Mouse (Mus musculus) megakaryocyte-erythroid progenitor cell, adult 5-6 weeks (primary cell): ENCODE results near the gene Rpl18. TPM values are rescaled to one million over a fixed set of nuclear protein-coding genes. Genes with fewer than 3 reads are reported as not detected.

ENCODE experiments used
- ATAC-seq: replicated peaks from 2 replicates; pipeline ENCODE4 v1.8.0; 2016; ENCODE audit warnings: mild to moderate bottlenecking, inconsistent platforms; ENCODE audit not compliant: severe bottlenecking, poor library complexity, low FRiP score, low TSS enrichment
- total RNA-seq, 2 experiments: library from RNA; stranded (forward) in 1 of 2; stranded (reverse) in 1 of 2; fragments of 200-1000, 215-1000 nt in 1 of 2; fragments of >200 nt in 1 of 2; fragmentation: Nextera tagmentation in 1 of 2; gene quantifications; 2 replicates each; pipeline ENCODE4 v1.2.3; 2014 to 2017

The Rpl18 gene
- total RNA-seq, 2 experiments from 2014 or later: 2,062 to 3,223 TPM

- ATAC-seq: no peak
Observed at GRCm38 (mm10) chr7:45765995-45766394, 50.7 kb downstream of the Rpl18 start.

DNA sequence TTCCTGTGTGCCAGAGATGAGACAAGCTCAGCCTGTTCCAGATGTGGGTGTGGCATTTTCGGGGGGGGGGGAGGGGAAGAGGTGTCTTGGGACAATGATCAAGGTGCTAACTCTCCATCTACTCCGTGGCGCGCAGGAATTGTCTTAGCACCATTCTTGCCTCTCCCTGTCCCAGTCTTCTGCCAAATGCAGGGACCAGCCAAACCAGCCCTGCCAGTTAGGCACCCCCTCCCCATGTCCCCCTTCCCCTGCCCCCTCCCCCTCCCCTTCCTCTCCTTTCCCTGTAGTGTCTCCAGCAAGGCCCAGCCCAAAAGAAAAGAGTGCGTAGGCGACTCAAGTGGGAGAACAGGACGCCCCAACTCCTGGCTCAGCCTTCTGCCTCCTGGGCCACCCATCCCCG is 51.5 kb downstream of the Rpl18 start:
- ATAC-seq: no peak

DNA sequence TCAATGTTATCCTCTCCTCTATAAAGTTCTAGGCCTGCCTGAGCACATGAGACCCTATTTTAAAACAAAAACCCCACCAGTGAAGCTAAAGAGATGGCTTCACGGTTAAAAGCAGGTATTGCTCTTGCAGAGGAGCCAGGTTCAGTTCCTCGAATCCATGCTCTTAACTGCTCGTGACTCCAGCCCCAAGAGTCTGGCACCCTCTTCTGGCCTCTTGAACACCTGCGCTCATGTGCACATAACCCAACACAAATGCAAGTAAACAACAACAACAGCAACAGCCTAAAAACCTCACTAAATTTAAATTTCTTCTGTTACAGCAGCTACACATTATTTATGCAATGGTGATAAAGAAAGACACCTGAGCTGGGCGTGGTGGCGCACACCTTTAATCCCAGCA is 52.2 kb downstream of the Rpl18 start:
- no peak for ATAC-seq

Other genes with a start within 250 kb of the Rpl18 start
Only the 30 nearest of the 33 such genes appear.
- 1.9 and 2.5 TPM in 2 replicates for gene Dhdh, start 226.7 kb upstream of the Rpl18 start, total RNA-seq (2014; fragmentation: Nextera tagmentation)
- gene Dhdh, start 226.7 kb upstream of the Rpl18 start, total RNA-seq (2017): 1.8 and 3.5 TPM in 2 replicates
- 100 and 140 TPM in 2 replicates for gene Nucb1, start 205.1 kb upstream of the Rpl18 start, total RNA-seq (2014; fragmentation: Nextera tagmentation)
- gene Nucb1, start 205.1 kb upstream of the Rpl18 start, total RNA-seq (2017): 285 and 323 TPM in 2 replicates
- gene Ppp1r15a, start 189.2 kb upstream of the Rpl18 start, total RNA-seq (2014; fragmentation: Nextera tagmentation): 35.5 and 79.3 TPM in 2 replicates
- gene Ppp1r15a, start 189.2 kb upstream of the Rpl18 start, total RNA-seq (2017): 161 and 186 TPM in 2 replicates
- 0.27 TPM in 1 of 2 replicates, not detected in the other for gene Plekha4, start 189.1 kb upstream of the Rpl18 start, total RNA-seq (2014; fragmentation: Nextera tagmentation)
- not detected in 2 replicates for gene Plekha4, start 189.1 kb upstream of the Rpl18 start, total RNA-seq (2017)
- gene Hsd17b14, start 160.6 kb upstream of the Rpl18 start, total RNA-seq (2014; fragmentation: Nextera tagmentation): not detected in 2 replicates
- gene Hsd17b14, start 160.6 kb upstream of the Rpl18 start, total RNA-seq (2017): not detected in 2 replicates
- 81.0 and 92.5 TPM in 2 replicates for gene Bcat2, start 145.3 kb upstream of the Rpl18 start, total RNA-seq (2014; fragmentation: Nextera tagmentation)
- 23.3 and 50.0 TPM in 2 replicates for gene Bcat2, start 145.3 kb upstream of the Rpl18 start, total RNA-seq (2017)
- not detected in 2 replicates for gene Fgf21, start 100.0 kb upstream of the Rpl18 start, total RNA-seq (2014; fragmentation: Nextera tagmentation)
- not detected in 2 replicates for gene Fgf21, start 100.0 kb upstream of the Rpl18 start, total RNA-seq (2017)
- not detected in 2 replicates for gene Fut1, start 98.2 kb upstream of the Rpl18 start, total RNA-seq (2014; fragmentation: Nextera tagmentation)
- not detected in 2 replicates for gene Fut1, start 98.2 kb upstream of the Rpl18 start, total RNA-seq (2017)
- not detected in 2 replicates for gene Izumo1, start 93.6 kb upstream of the Rpl18 start, total RNA-seq (2014; fragmentation: Nextera tagmentation)
- gene Izumo1, start 93.6 kb upstream of the Rpl18 start, total RNA-seq (2017): not detected in 2 replicates
- not detected in 2 replicates for gene Rasip1, start 88.0 kb upstream of the Rpl18 start, total RNA-seq (2014; fragmentation: Nextera tagmentation)
- gene Rasip1, start 88.0 kb upstream of the Rpl18 start, total RNA-seq (2017): not detected in 2 replicates
- not detected in 2 replicates for gene Mamstr, start 75.5 kb upstream of the Rpl18 start, total RNA-seq (2014; fragmentation: Nextera tagmentation)
- gene Mamstr, start 75.5 kb upstream of the Rpl18 start, total RNA-seq (2017): not detected in 2 replicates
- not detected in 2 replicates for gene Fut2, start 49.1 kb upstream of the Rpl18 start, total RNA-seq (2014; fragmentation: Nextera tagmentation)
- not detected in 2 replicates for gene Fut2, start 49.1 kb upstream of the Rpl18 start, total RNA-seq (2017)
- not detected in 2 replicates for gene Ntn5, start 31.4 kb upstream of the Rpl18 start, total RNA-seq (2014; fragmentation: Nextera tagmentation)
- not detected in 2 replicates for gene Ntn5, start 31.4 kb upstream of the Rpl18 start, total RNA-seq (2017)
- gene Sec1, start 21.1 kb upstream of the Rpl18 start, total RNA-seq (2014; fragmentation: Nextera tagmentation): not detected in 2 replicates
- gene Sec1, start 21.1 kb upstream of the Rpl18 start, total RNA-seq (2017): not detected in 2 replicates
- not detected in 2 replicates for gene Car11, start 15.6 kb upstream of the Rpl18 start, total RNA-seq (2014; fragmentation: Nextera tagmentation)
- not detected in 2 replicates for gene Car11, start 15.6 kb upstream of the Rpl18 start, total RNA-seq (2017)
- 7.1 and 9.1 TPM in 2 replicates for gene Dbp, start 10.4 kb upstream of the Rpl18 start, total RNA-seq (2014; fragmentation: Nextera tagmentation)
- gene Dbp, start 10.4 kb upstream of the Rpl18 start, total RNA-seq (2017): 5.6 and 6.2 TPM in 2 replicates
- 16.3 and 19.8 TPM in 2 replicates for gene Sphk2, start 2.5 kb downstream of the Rpl18 start, total RNA-seq (2014; fragmentation: Nextera tagmentation)
- gene Sphk2, start 2.5 kb downstream of the Rpl18 start, total RNA-seq (2017): 7.5 and 7.8 TPM in 2 replicates
- 1.1 and 2.1 TPM in 2 replicates for gene Fam83e, start 5.8 kb downstream of the Rpl18 start, total RNA-seq (2014; fragmentation: Nextera tagmentation)
- gene Fam83e, start 5.8 kb downstream of the Rpl18 start, total RNA-seq (2017): 0.61 and 2.9 TPM in 2 replicates
- gene Spaca4, start 10.4 kb downstream of the Rpl18 start, total RNA-seq (2014; fragmentation: Nextera tagmentation): not detected in 2 replicates
- gene Spaca4, start 10.4 kb downstream of the Rpl18 start, total RNA-seq (2017): not detected in 2 replicates
- gene Lmtk3, start 68.3 kb downstream of the Rpl18 start, total RNA-seq (2014; fragmentation: Nextera tagmentation): not detected in 2 replicates
- not detected in 2 replicates for gene Lmtk3, start 68.3 kb downstream of the Rpl18 start, total RNA-seq (2017)
- 0.84 TPM in 1 of 2 replicates, not detected in the other for gene Sult2b1, start 69.2 kb downstream of the Rpl18 start, total RNA-seq (2014; fragmentation: Nextera tagmentation)
- not detected in 2 replicates for gene Sult2b1, start 69.2 kb downstream of the Rpl18 start, total RNA-seq (2017)
- 27.2 and 30.8 TPM in 2 replicates for gene Cyth2, start 99.1 kb downstream of the Rpl18 start, total RNA-seq (2014; fragmentation: Nextera tagmentation)
- 36.9 and 38.0 TPM in 2 replicates for gene Cyth2, start 99.1 kb downstream of the Rpl18 start, total RNA-seq (2017)
- not detected in 2 replicates for gene Kcnj14, start 109.3 kb downstream of the Rpl18 start, total RNA-seq (2014; fragmentation: Nextera tagmentation)
- gene Kcnj14, start 109.3 kb downstream of the Rpl18 start, total RNA-seq (2017): not detected in 2 replicates
- gene Grwd1, start 115.5 kb downstream of the Rpl18 start, total RNA-seq (2014; fragmentation: Nextera tagmentation): 45.7 and 67.7 TPM in 2 replicates
- gene Grwd1, start 115.5 kb downstream of the Rpl18 start, total RNA-seq (2017): 22.1 and 39.4 TPM in 2 replicates
- gene Kdelr1, start 157.3 kb downstream of the Rpl18 start, total RNA-seq (2014; fragmentation: Nextera tagmentation): 76.7 and 91.3 TPM in 2 replicates
- gene Kdelr1, start 157.3 kb downstream of the Rpl18 start, total RNA-seq (2017): 44.4 and 50.2 TPM in 2 replicates
- 0.92 TPM in 1 of 2 replicates, not detected in the other for gene Grin2d, start 162.9 kb downstream of the Rpl18 start, total RNA-seq (2014; fragmentation: Nextera tagmentation)
- 0.23 TPM in 1 of 2 replicates, not detected in the other for gene Grin2d, start 162.9 kb downstream of the Rpl18 start, total RNA-seq (2017)
- gene Syngr4, start 181.3 kb downstream of the Rpl18 start, total RNA-seq (2014; fragmentation: Nextera tagmentation): not detected in 2 replicates
- not detected in 2 replicates for gene Syngr4, start 181.3 kb downstream of the Rpl18 start, total RNA-seq (2017)
- gene Tmem143, start 181.5 kb downstream of the Rpl18 start, total RNA-seq (2014; fragmentation: Nextera tagmentation): 9.1 and 10.3 TPM in 2 replicates
- 7.3 and 11.3 TPM in 2 replicates for gene Tmem143, start 181.5 kb downstream of the Rpl18 start, total RNA-seq (2017)
- gene Emp3, start 205.9 kb downstream of the Rpl18 start, total RNA-seq (2014; fragmentation: Nextera tagmentation): 167 and 180 TPM in 2 replicates
- 109 and 112 TPM in 2 replicates for gene Emp3, start 205.9 kb downstream of the Rpl18 start, total RNA-seq (2017)
- gene Ccdc114, start 208.6 kb downstream of the Rpl18 start, total RNA-seq (2014; fragmentation: Nextera tagmentation): 2.3 and 5.3 TPM in 2 replicates
- 4.1 and 4.6 TPM in 2 replicates for gene Ccdc114, start 208.6 kb downstream of the Rpl18 start, total RNA-seq (2017)